Mouse (Mus musculus): ENCODE results near the gene Nhsl1. TPM values are rescaled to one million over a fixed set of nuclear protein-coding genes. Genes with fewer than 3 reads are reported as not detected.

Nhsl1 gene
- polyA plus RNA-seq, 1 experiment from 2014 or later, result 16.9 TPM

DNA sequence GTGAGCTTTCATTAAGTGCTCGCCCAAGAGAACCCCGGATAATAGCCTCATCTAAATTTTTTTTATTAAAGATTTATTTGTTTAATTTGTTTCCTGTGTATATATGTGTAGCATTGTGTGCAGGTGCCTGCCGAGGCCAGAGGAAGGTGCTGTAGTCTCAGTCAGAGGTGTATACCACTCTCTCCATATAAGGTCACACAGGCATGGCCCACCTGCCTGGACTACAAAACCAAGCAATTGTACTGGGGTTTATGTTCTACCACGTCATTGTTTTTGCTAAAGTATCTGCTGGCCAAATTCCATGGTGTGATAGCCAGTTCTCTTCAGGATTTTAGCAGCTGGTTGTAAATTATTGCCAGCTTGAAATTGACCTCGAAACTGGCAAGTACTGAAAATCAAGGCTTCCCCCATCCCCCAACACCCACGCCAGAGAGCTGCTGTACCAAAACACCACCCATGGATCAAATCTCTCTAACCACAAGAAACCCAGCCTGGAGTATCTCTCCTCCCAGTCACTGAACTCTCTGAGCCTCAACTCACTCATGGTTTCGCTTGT is 81.4 kb downstream of the Nhsl1 start:
- H3K9me3 ChIP-seq (ENCODE audit: control insufficient read depth, low read length), result no peaks in the 10 kb centered on the region
- DNase-seq, result no peak
- 86% methylated on average over 7 of the region's 7 CpGs for WGBS
- H3K27me3 ChIP-seq (ENCODE audit: control insufficient read depth, insufficient read depth, low read length), result no peaks in the 10 kb centered on the region
- H3K27ac ChIP-seq (replicated peaks; ENCODE audit: low read depth, low read length), result no peak overlapping the region
- no peak for ATAC-seq (ENCODE audit: low FRiP score, low TSS enrichment)
- H3K4me3 ChIP-seq (replicated peaks; ENCODE audit: low read depth, low read length), result no peak overlapping the region
- H3K36me3 ChIP-seq (ENCODE audit: control insufficient read depth, insufficient read depth, low read length), result no peaks in the 10 kb centered on the region
- H3K4me2 ChIP-seq (ENCODE audit: low read length), result no peak overlapping the region
- no peak overlapping the region for H3K9ac ChIP-seq (replicated peaks; ENCODE audit: low read length)
- H3K4me1 ChIP-seq (ENCODE audit: control insufficient read depth, insufficient read depth, low read length), result no peaks in the 10 kb centered on the region

DNA sequence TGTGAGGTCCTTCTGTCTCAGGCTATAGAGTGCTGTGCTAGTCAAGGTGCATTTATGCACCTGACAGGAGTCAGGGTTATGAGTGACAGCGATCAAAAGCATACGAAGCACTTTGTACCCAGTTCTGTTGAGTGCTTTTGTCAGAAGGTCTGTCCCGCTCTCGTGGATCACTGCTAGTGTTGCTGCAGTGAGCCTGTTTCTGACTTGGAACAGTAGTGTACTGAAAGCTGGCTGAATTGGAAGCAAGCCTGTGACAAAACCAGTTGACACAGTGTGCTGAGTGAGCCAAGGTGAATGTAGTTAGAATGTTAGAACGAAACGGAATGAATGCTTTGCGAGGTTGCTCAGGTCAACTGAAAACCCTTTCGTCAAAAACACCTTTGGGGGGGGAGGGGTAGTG is 82.2 kb downstream of the Nhsl1 start:
- no peak overlapping the region for H3K4me3 ChIP-seq (replicated peaks; ENCODE audit: low read depth, low read length)
- ATAC-seq (ENCODE audit: low FRiP score, low TSS enrichment), result no peak
- H3K9ac ChIP-seq (replicated peaks; ENCODE audit: low read length), result no peak overlapping the region
- H3K36me3 ChIP-seq (ENCODE audit: control insufficient read depth, insufficient read depth, low read length), result no peaks in the 10 kb centered on the region
- H3K4me2 ChIP-seq (ENCODE audit: low read length), result no peak overlapping the region
- no peak overlapping the region for H3K27ac ChIP-seq (replicated peaks; ENCODE audit: low read depth, low read length)
- H3K27me3 ChIP-seq (ENCODE audit: control insufficient read depth, insufficient read depth, low read length), result peaks cover under 1% of the 10 kb centered on the region; the same call in 1 of the 2 replicates
- no peaks in the 10 kb centered on the region for H3K9me3 ChIP-seq (ENCODE audit: control insufficient read depth, low read length)
- WGBS, result 81% methylated on average over 8 of the region's 8 CpGs
- no peaks in the 10 kb centered on the region for H3K4me1 ChIP-seq (ENCODE audit: control insufficient read depth, insufficient read depth, low read length)
- no peak for DNase-seq

DNA sequence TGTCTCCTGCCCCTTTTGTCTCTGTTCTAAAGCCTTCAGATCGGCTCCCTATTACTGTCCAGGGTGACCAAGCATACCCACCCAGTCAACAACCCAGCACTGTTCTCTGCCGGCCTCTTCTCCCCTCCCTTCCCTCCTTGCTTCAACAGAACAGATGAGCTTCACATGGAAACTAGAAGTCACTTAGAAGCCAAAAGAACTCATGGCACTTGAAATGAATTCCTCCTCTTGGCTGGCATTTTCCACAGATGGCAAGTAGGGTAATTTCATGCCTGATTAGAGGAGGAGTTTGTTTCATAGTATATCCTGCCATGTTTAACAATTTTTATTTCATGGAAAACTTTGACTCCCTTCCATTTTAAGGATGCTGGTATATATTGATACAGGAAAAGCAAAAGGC is 85.2 kb downstream of the Nhsl1 start:
- Histone ChIP-seq H3K36me3 (ENCODE audit: control insufficient read depth, insufficient read depth, low read length) (no peaks in the 10 kb centered on the region), H3K27ac (replicated peaks; ENCODE audit: low read depth, low read length) (no peak overlapping the region), H3K9ac (replicated peaks; ENCODE audit: low read length) (no peak overlapping the region), H3K4me3 (replicated peaks; ENCODE audit: low read depth, low read length) (no peak overlapping the region), H3K27me3 (ENCODE audit: control insufficient read depth, insufficient read depth, low read length) (peaks cover 7% of the 10 kb centered on the region; the same call in 1 of the 2 replicates), H3K9me3 (ENCODE audit: control insufficient read depth, low read length) (no peaks in the 10 kb centered on the region), H3K4me2 (ENCODE audit: low read length) (no peak overlapping the region), H3K4me1 (ENCODE audit: control insufficient read depth, insufficient read depth, low read length) (peaks cover 6% of the 10 kb centered on the region)
- ATAC-seq (ENCODE audit: low FRiP score, low TSS enrichment), result no peak
- DNase-seq, result no peak
- 33% methylated on average over 2 of the region's 2 CpGs for WGBS

DNA sequence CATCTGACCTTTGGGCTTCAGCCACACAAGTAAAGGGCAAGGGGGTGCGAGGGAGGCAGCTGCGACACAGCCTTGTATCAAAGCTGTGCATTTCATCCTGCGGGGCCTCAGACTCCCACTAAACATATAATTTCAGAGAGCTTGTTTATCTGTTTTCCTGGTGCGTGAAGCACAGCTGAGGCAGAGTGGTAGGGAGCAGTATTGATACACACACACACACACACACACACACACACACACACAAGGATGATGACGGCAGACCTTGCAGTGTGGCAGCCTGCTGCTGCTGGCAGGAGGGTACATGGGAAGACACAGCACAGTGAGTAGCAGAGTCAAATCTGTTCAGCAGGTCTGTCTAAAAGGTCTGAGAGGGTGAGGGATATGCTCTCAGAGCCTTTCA is 85.9 kb downstream of the Nhsl1 start:
- DNase-seq (no peak), ATAC-seq (ENCODE audit: low FRiP score, low TSS enrichment) (no peak)
- H3K4me1 ChIP-seq (ENCODE audit: control insufficient read depth, insufficient read depth, low read length), result peaks cover 13% of the 10 kb centered on the region
- peaks cover 7% of the 10 kb centered on the region; the same call in 1 of the 2 replicates for H3K27me3 ChIP-seq (ENCODE audit: control insufficient read depth, insufficient read depth, low read length)
- H3K9ac ChIP-seq (replicated peaks; ENCODE audit: low read length), result no peak overlapping the region
- H3K36me3 ChIP-seq (ENCODE audit: control insufficient read depth, insufficient read depth, low read length), result no peaks in the 10 kb centered on the region
- no peaks in the 10 kb centered on the region for H3K9me3 ChIP-seq (ENCODE audit: control insufficient read depth, low read length)
- 58% methylated on average over 5 of the region's 5 CpGs for WGBS
- H3K27ac ChIP-seq (replicated peaks; ENCODE audit: low read depth, low read length), result no peak overlapping the region
- H3K4me2 ChIP-seq (ENCODE audit: low read length), result no peak overlapping the region
- no peak overlapping the region for H3K4me3 ChIP-seq (replicated peaks; ENCODE audit: low read depth, low read length)

DNA sequence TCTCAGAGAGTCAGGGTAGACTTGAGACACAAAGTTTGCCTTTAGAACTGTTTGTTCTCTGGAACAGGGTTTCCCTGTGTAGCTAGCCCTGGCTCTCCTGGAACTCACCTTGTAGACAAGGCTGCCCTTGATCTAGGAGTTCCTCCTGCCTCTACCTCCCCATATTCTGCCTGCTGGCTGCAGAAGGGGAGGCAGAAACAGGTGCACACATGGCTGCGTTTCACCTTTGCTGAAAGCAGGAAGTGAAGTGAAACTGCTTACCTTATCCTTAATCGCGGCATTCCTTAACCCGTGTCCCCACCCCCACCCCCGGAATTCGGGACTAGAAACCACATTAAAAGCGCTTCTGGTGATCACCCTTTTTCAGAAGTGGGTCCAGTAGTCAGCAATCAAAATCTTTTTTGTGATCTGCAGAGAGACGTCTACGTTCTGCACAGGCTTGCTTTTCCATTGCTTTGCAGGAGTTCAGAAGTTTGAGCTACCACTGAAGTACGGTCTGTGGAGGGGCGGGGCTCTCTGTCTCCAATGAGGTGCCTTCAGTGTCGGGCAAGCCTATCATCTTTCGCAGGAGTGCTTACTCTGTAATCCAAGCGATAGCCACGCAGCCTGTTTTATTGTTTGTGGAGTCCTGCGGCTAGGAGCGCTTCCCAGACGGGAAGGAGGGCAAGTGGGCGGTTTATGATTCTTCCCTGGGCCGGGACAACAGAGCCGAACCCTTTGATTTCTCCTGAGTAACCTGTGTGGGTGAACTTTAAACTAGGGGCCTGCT is 88.5 kb downstream of the Nhsl1 start:
- Histone ChIP-seq H3K4me2 (ENCODE audit: low read length) (peak overlapping the region; percentile 86), H3K4me3 (replicated peaks; ENCODE audit: low read depth, low read length) (peak overlapping the region; percentile 51), H3K9me3 (ENCODE audit: control insufficient read depth, low read length) (no peaks in the 10 kb centered on the region), H3K36me3 (ENCODE audit: control insufficient read depth, insufficient read depth, low read length) (no peaks in the 10 kb centered on the region), H3K27me3 (ENCODE audit: control insufficient read depth, insufficient read depth, low read length) (peaks cover 7% of the 10 kb centered on the region; the same call in 1 of the 2 replicates), H3K4me1 (ENCODE audit: control insufficient read depth, insufficient read depth, low read length) (peaks cover 37% of the 10 kb centered on the region), H3K27ac (replicated peaks; ENCODE audit: low read depth, low read length) (peak overlapping the region; percentile 56; the same call in 1 of the 2 replicates), H3K9ac (replicated peaks; ENCODE audit: low read length) (peak overlapping the region; percentile 79)
- ATAC-seq (ENCODE audit: low FRiP score, low TSS enrichment) (peak; percentile 88), DNase-seq (peak; percentile 91)
- under 1% methylated on average over 21 of the region's 21 CpGs for WGBS

DNA sequence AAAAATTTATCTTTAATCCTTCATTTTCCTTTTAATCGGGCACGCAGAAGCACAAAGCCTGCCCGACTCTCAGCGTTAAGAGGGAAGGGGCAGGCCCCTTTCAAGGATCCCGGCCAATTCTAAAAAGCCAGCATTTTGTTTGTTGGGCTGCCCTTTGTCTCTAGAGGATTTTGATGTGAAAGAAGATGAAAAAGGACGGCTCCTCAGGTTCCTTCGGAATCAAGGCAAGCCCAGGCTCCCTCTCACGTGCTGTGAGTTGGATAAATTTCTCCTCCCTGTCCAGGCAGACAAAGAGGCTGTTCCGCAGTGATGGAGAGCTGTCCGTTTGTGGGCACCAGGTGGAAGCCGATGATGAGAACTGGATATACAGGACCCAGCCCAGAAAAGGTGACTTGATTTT is 89.3 kb downstream of the Nhsl1 start:
- Histone ChIP-seq H3K36me3 (ENCODE audit: control insufficient read depth, insufficient read depth, low read length) (no peaks in the 10 kb centered on the region), H3K4me2 (ENCODE audit: low read length) (peak overlapping the region; percentile 86), H3K9me3 (ENCODE audit: control insufficient read depth, low read length) (no peaks in the 10 kb centered on the region), H3K27me3 (ENCODE audit: control insufficient read depth, insufficient read depth, low read length) (peaks cover 7% of the 10 kb centered on the region; the same call in 1 of the 2 replicates), H3K4me1 (ENCODE audit: control insufficient read depth, insufficient read depth, low read length) (peaks cover 37% of the 10 kb centered on the region), H3K27ac (replicated peaks; ENCODE audit: low read depth, low read length) (peak overlapping the region; percentile 63), H3K4me3 (replicated peaks; ENCODE audit: low read depth, low read length) (peak overlapping the region; percentile 51), H3K9ac (replicated peaks; ENCODE audit: low read length) (peak overlapping the region; percentile 79)
- under 1% methylated on average over 11 of the region's 11 CpGs for WGBS
- ATAC-seq (ENCODE audit: low FRiP score, low TSS enrichment) (no peak), DNase-seq (peak; percentile 68)

DNA sequence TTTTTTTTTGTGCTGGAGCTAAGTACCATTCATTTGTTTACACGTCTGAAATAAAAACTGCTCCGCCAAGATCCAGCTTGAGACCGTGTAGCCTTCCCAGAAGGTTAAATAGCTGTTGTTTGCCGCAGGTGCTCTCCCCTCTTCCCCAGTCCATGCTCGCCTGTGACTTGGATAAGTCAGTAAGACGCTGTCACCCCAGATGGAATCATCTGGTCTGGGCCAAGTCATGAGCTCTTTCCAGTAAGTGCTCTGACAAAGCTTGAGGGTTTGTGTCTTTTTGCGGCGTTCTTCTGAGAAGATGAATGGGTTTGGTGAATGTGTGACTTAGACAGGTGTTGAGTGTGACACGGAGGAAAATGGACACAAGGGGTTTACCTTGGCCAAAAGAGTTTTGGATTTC is 89.8 kb downstream of the Nhsl1 start:
- Histone ChIP-seq H3K27ac (replicated peaks; ENCODE audit: low read depth, low read length) (peak overlapping the region; percentile 63), H3K4me3 (replicated peaks; ENCODE audit: low read depth, low read length) (peak overlapping the region; percentile 51), H3K36me3 (ENCODE audit: control insufficient read depth, insufficient read depth, low read length) (no peaks in the 10 kb centered on the region), H3K4me2 (ENCODE audit: low read length) (peak overlapping the region; percentile 86), H3K4me1 (ENCODE audit: control insufficient read depth, insufficient read depth, low read length) (peaks cover 37% of the 10 kb centered on the region), H3K9me3 (ENCODE audit: control insufficient read depth, low read length) (no peaks in the 10 kb centered on the region), H3K27me3 (ENCODE audit: control insufficient read depth, insufficient read depth, low read length) (peaks cover 7% of the 10 kb centered on the region; the same call in 1 of the 2 replicates), H3K9ac (replicated peaks; ENCODE audit: low read length) (peak overlapping the region; percentile 79)
- DNase-seq (peak; percentile 55), ATAC-seq (ENCODE audit: low FRiP score, low TSS enrichment) (no peak)
- WGBS, result 9% methylated on average over 9 of the region's 9 CpGs

DNA sequence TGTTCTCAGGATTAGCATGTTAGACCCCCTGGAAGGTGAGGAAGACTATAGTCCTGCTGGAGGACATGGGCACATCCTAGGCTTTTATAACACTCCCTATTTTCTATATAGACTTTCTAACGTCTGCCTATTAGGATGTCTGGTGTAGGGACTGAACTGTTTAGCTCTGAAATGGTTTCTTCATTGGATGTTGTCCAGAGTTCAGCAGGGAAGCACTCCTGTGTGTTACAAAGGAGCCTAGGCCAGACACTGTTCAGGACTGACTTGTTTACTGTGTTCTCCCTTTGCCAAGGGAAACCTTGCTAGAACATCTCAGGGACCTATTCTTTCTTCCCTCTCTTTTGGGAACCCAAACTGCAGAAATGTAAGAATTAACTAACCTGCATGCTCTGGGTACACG is 90.3 kb downstream of the Nhsl1 start:
- no peak overlapping the region for H3K27ac ChIP-seq (replicated peaks; ENCODE audit: low read depth, low read length)
- WGBS, result 4% methylated on average over 2 of the region's 2 CpGs
- H3K4me1 ChIP-seq (ENCODE audit: control insufficient read depth, insufficient read depth, low read length), result peaks cover 37% of the 10 kb centered on the region
- DNase-seq (peak; percentile 38), ATAC-seq (ENCODE audit: low FRiP score, low TSS enrichment) (no peak)
- peak overlapping the region; percentile 51 for H3K4me3 ChIP-seq (replicated peaks; ENCODE audit: low read depth, low read length)
- peak overlapping the region; percentile 86 for H3K4me2 ChIP-seq (ENCODE audit: low read length)
- H3K9me3 ChIP-seq (ENCODE audit: control insufficient read depth, low read length), result no peaks in the 10 kb centered on the region
- H3K9ac ChIP-seq (replicated peaks; ENCODE audit: low read length), result peak overlapping the region; percentile 79
- H3K27me3 ChIP-seq (ENCODE audit: control insufficient read depth, insufficient read depth, low read length), result peaks cover 7% of the 10 kb centered on the region; the same call in 1 of the 2 replicates
- no peaks in the 10 kb centered on the region for H3K36me3 ChIP-seq (ENCODE audit: control insufficient read depth, insufficient read depth, low read length)

DNA sequence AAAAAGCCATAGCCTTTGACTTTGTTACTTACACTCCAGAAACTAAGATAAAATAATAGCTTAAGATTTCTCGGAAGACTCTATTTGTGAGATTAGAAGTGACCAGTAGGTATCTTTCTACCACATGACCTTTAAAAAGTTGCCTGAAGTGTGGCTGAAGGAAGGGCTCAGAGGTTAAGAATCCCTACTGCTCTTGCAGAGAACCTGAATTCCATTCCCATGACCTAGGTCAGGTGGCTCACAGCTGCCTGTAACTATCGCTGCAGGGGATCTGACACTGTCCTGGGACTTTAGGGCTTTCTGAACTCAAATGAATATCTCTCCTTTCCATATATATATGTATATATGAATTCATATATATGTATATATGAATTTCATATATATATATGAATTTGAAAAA is 92.5 kb downstream of the Nhsl1 start:
- Histone ChIP-seq H3K27me3 (ENCODE audit: control insufficient read depth, insufficient read depth, low read length) (peaks cover 4% of the 10 kb centered on the region; the same call in 1 of the 2 replicates), H3K4me1 (ENCODE audit: control insufficient read depth, insufficient read depth, low read length) (peaks cover 37% of the 10 kb centered on the region), H3K36me3 (ENCODE audit: control insufficient read depth, insufficient read depth, low read length) (no peaks in the 10 kb centered on the region), H3K9me3 (ENCODE audit: control insufficient read depth, low read length) (no peaks in the 10 kb centered on the region), H3K4me3 (replicated peaks; ENCODE audit: low read depth, low read length) (no peak overlapping the region), H3K27ac (replicated peaks; ENCODE audit: low read depth, low read length) (no peak overlapping the region), H3K9ac (replicated peaks; ENCODE audit: low read length) (no peak overlapping the region), H3K4me2 (ENCODE audit: low read length) (peak overlapping the region; percentile 86)
- WGBS, result 62% methylated on average over 2 of the region's 2 CpGs
- ATAC-seq (ENCODE audit: low FRiP score, low TSS enrichment) (no peak), DNase-seq (no peak)

Data from midbrain, embryonic 14.5 days (tissue).